Mouse (Mus musculus) kidney, embryonic 16.5 days (tissue): ENCODE measurements at regions not wholly inside any gene's neighbourhood (a gene's known extent, or its start where the extent isn't known, plus 50 kb on each side); places are given as distances from the start of the nearest gene placed in this dataset.

Experiments
- ATAC-seq: fragments of 200-750 bp; cut with Nextera tagmentation; 2 replicates; pipeline ENCODE4 v1.8.0; 2017; ENCODE audit warnings: moderate TSS enrichment; ENCODE audit not compliant: low FRiP score, low TSS enrichment
- H3K27ac ChIP-seq: fragments of 300-500 bp; sonication (generic); 2 replicates; pipeline ENCODE4 v1.5.1; 2014; ENCODE audit warnings: low read length
- H3K27me3 ChIP-seq: fragments of 300-500 bp; sonication (generic); 2 replicates; pipeline ENCODE4 v1.6.1; 2014; ENCODE audit warnings: low read length, control low read depth, mixed read lengths; ENCODE audit not compliant: insufficient read depth
- H3K36me3 ChIP-seq: fragments of 300-500 bp; sonication (generic); 2 replicates; pipeline ENCODE4 v1.6.1; 2014; ENCODE audit warnings: low read length, control low read depth, mixed read lengths; ENCODE audit not compliant: insufficient read depth
- H3K4me1 ChIP-seq: fragments of 300-500 bp; sonication (generic); 2 replicates; pipeline ENCODE4 v1.6.1; 2014; ENCODE audit warnings: low read length, control low read depth, mixed read lengths; ENCODE audit not compliant: insufficient read depth
- H3K4me2 ChIP-seq: fragments of 300-500 bp; sonication (generic); replicated peaks from 2 replicates; pipeline ENCODE4 v1.6.1; 2014; ENCODE audit warnings: low read depth, low read length
- H3K4me3 ChIP-seq: fragments of 300-500 bp; sonication (generic); 2 replicates; pipeline ENCODE4 v1.5.1; 2014; ENCODE audit warnings: mild to moderate bottlenecking, low read length
- H3K9ac ChIP-seq: fragments of 300-500 bp; sonication (generic); replicated peaks from 2 replicates; pipeline ENCODE4 v1.6.1; 2014; ENCODE audit warnings: low read length
- H3K9me3 ChIP-seq: fragments of 300-500 bp; sonication (generic); 2 replicates; pipeline ENCODE4 v1.6.1; 2016; ENCODE audit warnings: low read length, control low read depth
- WGBS: fragments of 180-500 bp; shearing (Covaris S2); extraction: QIAGEN DNeasy Blood & Tissue Kit; methylation state at CpG from one replicate; pipeline ENCODE4 v1.1.7; 2014; 5-methylcytosine and 5-hydroxymethylcytosine counted together

- Histone ChIP-seq H3K27ac (no peak overlapping the region), H3K4me2 (no peak overlapping the region), H3K27me3 (no peaks in the 10 kb centered on the region), H3K36me3 (no peaks in the 10 kb centered on the region), H3K9ac (no peak overlapping the region), H3K9me3 (no peaks in the 10 kb centered on the region), H3K4me3 (no peak overlapping the region), H3K4me1 (0 out of 2 replicates have a peak, but pooled peaks cover 7% of the 10 kb centered on the region)
- ATAC-seq, result no peak
- WGBS, result 77% methylated on average over 13 of the region's 13 CpGs
Observed at GRCm38 (mm10) chr3:38397615-38397956, 87.1 kb downstream of the Ankrd50 start.

GRCm38 (mm10) chr3:38396760-38397614 is 87.7 kb downstream of the Ankrd50 start:
- peak overlapping the region; percentile 46 for H3K4me2 ChIP-seq
- H3K4me3 ChIP-seq, result peak overlapping the region; percentile 27
- H3K4me1 ChIP-seq, result 0 out of 2 replicates have a peak, but pooled peaks cover 7% of the 10 kb centered on the region
- 6% methylated on average over 20 of the region's 20 CpGs for WGBS
- no peak for ATAC-seq
- no peaks in the 10 kb centered on the region for H3K9me3 ChIP-seq
- no peak overlapping the region for H3K9ac ChIP-seq
- H3K36me3 ChIP-seq, result no peaks in the 10 kb centered on the region
- H3K27ac ChIP-seq, result no peak overlapping the region
- H3K27me3 ChIP-seq, result no peaks in the 10 kb centered on the region

GRCm38 (mm10) chr3:38394308-38394707 is 90.3 kb downstream of the Ankrd50 start:
- Histone ChIP-seq H3K4me3 (no peak overlapping the region), H3K27ac (no peak overlapping the region), H3K9ac (no peak overlapping the region), H3K27me3 (no peaks in the 10 kb centered on the region), H3K4me2 (no peak overlapping the region), H3K4me1 (0 out of 2 replicates have a peak, but pooled peaks cover 7% of the 10 kb centered on the region), H3K9me3 (no peaks in the 10 kb centered on the region), H3K36me3 (no peaks in the 10 kb centered on the region)
- no peak for ATAC-seq
- 75% methylated on average over 4 of the region's 4 CpGs for WGBS

- Histone ChIP-seq H3K4me2 (no peak overlapping the region), H3K9me3 (0 out of 2 replicates have a peak, but pooled peaks cover 5% of the 10 kb centered on the region), H3K27ac (no peak overlapping the region), H3K27me3 (no peaks in the 10 kb centered on the region), H3K4me3 (no peak overlapping the region), H3K4me1 (no peaks in the 10 kb centered on the region), H3K9ac (no peak overlapping the region), H3K36me3 (no peaks in the 10 kb centered on the region)
- WGBS, result 81% methylated on average over 2 of the region's 2 CpGs
- ATAC-seq, result no peak
Observed at GRCm38 (mm10) chr3:38389647-38390046, 95.0 kb downstream of the Ankrd50 start.

GRCm38 (mm10) chr3:38388961-38389360 is 95.7 kb downstream of the Ankrd50 start:
- Histone ChIP-seq H3K4me2 (no peak overlapping the region), H3K27me3 (no peaks in the 10 kb centered on the region), H3K9me3 (0 out of 2 replicates have a peak, but pooled peaks cover 5% of the 10 kb centered on the region), H3K4me1 (no peaks in the 10 kb centered on the region), H3K4me3 (no peak overlapping the region), H3K27ac (no peak overlapping the region), H3K36me3 (no peaks in the 10 kb centered on the region), H3K9ac (no peak overlapping the region)
- no peak for ATAC-seq
- 45% methylated on average over 3 of the region's 3 CpGs for WGBS

GRCm38 (mm10) chr3:38382743-38383142 is 101.9 kb downstream of the Ankrd50 start:
- Histone ChIP-seq H3K9ac (no peak overlapping the region), H3K9me3 (0 out of 2 replicates have a peak, but pooled peaks cover 5% of the 10 kb centered on the region), H3K4me2 (no peak overlapping the region), H3K27me3 (no peaks in the 10 kb centered on the region), H3K4me3 (no peak overlapping the region), H3K27ac (no peak overlapping the region), H3K4me1 (no peaks in the 10 kb centered on the region), H3K36me3 (no peaks in the 10 kb centered on the region)
- no peak for ATAC-seq
- 52% methylated on average over 3 of the region's 3 CpGs for WGBS

- H3K27me3 ChIP-seq, result no peaks in the 10 kb centered on the region
- 74% methylated on average over 5 of the region's 5 CpGs for WGBS
Observed at GRCm38 (mm10) chr3:38381623-38382022, 103.0 kb downstream of the Ankrd50 start.

GRCm38 (mm10) chr3:38373690-38374089 is 111.0 kb downstream of the Ankrd50 start:
- no peaks in the 10 kb centered on the region for H3K27me3 ChIP-seq
- H3K4me2 ChIP-seq, result no peak overlapping the region
- H3K4me1 ChIP-seq, result no peaks in the 10 kb centered on the region
- WGBS, result 81% methylated on average over 4 of the region's 4 CpGs
- no peaks in the 10 kb centered on the region for H3K36me3 ChIP-seq
- no peaks in the 10 kb centered on the region for H3K9me3 ChIP-seq
- ATAC-seq, result no peak
- H3K27ac ChIP-seq, result no peak overlapping the region
- no peak overlapping the region for H3K9ac ChIP-seq
- no peak overlapping the region for H3K4me3 ChIP-seq

More at GRCm38 (mm10) chr3:38381623-38382022, 103.0 kb downstream of the Ankrd50 start:
- H3K4me2 ChIP-seq, result no peak overlapping the region
- ATAC-seq, result no peak
- no peak overlapping the region for H3K9ac ChIP-seq
- no peak overlapping the region for H3K4me3 ChIP-seq
- no peak overlapping the region for H3K27ac ChIP-seq
- 0 out of 2 replicates have a peak, but pooled peaks cover 5% of the 10 kb centered on the region for H3K9me3 ChIP-seq
- no peaks in the 10 kb centered on the region for H3K4me1 ChIP-seq
- no peaks in the 10 kb centered on the region for H3K36me3 ChIP-seq

GRCm38 (mm10) chr3:38371702-38372101 is 112.9 kb downstream of the Ankrd50 start:
- Histone ChIP-seq H3K9ac (no peak overlapping the region), H3K27me3 (no peaks in the 10 kb centered on the region), H3K36me3 (no peaks in the 10 kb centered on the region), H3K4me2 (no peak overlapping the region), H3K4me3 (no peak overlapping the region), H3K9me3 (no peaks in the 10 kb centered on the region), H3K4me1 (no peaks in the 10 kb centered on the region), H3K27ac (no peak overlapping the region)
- 48% methylated on average over 2 of the region's 2 CpGs for WGBS
- no peak for ATAC-seq

GRCm38 (mm10) chr3:38363888-38364287 is 120.8 kb downstream of the Ankrd50 start:
- H3K4me3 ChIP-seq, result no peak overlapping the region
- H3K4me2 ChIP-seq, result no peak overlapping the region
- H3K9me3 ChIP-seq, result no peaks in the 10 kb centered on the region; the same call in 1 of the 2 replicates
- no peak overlapping the region for H3K9ac ChIP-seq
- no peak for ATAC-seq
- H3K4me1 ChIP-seq, result peaks cover 12% of the 10 kb centered on the region; the same call in 1 of the 2 replicates
- no peak overlapping the region for H3K27ac ChIP-seq
- no peaks in the 10 kb centered on the region for H3K27me3 ChIP-seq
- 84% methylated on average over 4 of the region's 4 CpGs for WGBS
- H3K36me3 ChIP-seq, result no peaks in the 10 kb centered on the region
